Mouse (Mus musculus): ENCODE data around the gene Lrrc4.

DNA sequence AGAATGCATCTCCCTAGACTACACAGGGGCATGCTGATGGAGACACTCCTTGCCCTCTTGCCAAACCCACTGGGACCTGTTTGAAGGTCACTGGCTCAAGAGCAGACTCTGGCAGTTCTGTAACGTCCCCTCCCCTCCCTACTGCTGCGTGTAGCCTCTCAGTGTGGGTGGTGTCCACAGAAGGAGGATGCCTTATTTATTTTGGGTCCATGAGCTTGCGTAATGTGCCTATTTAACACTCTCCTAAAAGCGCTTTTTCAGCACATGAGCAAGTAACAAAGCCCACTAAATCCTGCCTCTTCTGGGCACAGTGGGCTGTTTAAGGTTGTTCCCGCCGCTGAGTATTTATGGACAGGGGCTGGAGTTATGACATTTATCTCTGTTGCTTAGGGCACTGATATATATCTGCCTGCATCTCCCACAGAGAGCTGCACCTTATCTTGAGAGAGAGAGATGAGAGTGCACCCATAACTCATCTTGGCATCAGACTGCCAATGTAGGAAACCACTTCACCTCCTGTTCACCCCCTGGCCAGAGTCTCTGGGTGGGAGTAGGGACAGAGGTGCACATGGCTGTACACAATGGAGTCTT lies 63.6 kb downstream of the Lrrc4 start:
- TF ChIP-seq POLR2A (IDR thresholded peaks at IDR 0.05; ENCODE audit: borderline replicate concordance, insufficient read depth, low read length) (no peak), CTCF (IDR thresholded peaks at IDR 0.05; ENCODE audit: borderline replicate concordance, insufficient read depth, low read depth, low read length) (no peak)

Data from cerebellum, adult 2 months (tissue).